Mouse (Mus musculus) adrenal gland, postnatal 4 days (tissue): ENCODE measurements at regions not wholly inside any gene's neighbourhood (a gene's known extent, or its start where the extent isn't known, plus 50 kb on each side); places are given as distances from the start of the nearest gene placed in this dataset.

Experiments used
- DNase-seq, 2 experiments: peaks; one replicate each; pipeline ENCODE4 v3.0.0; 2021 to 2022; ENCODE audit warnings: low spot score in 2 of 2, mixed read lengths in 2 of 2

DNA sequence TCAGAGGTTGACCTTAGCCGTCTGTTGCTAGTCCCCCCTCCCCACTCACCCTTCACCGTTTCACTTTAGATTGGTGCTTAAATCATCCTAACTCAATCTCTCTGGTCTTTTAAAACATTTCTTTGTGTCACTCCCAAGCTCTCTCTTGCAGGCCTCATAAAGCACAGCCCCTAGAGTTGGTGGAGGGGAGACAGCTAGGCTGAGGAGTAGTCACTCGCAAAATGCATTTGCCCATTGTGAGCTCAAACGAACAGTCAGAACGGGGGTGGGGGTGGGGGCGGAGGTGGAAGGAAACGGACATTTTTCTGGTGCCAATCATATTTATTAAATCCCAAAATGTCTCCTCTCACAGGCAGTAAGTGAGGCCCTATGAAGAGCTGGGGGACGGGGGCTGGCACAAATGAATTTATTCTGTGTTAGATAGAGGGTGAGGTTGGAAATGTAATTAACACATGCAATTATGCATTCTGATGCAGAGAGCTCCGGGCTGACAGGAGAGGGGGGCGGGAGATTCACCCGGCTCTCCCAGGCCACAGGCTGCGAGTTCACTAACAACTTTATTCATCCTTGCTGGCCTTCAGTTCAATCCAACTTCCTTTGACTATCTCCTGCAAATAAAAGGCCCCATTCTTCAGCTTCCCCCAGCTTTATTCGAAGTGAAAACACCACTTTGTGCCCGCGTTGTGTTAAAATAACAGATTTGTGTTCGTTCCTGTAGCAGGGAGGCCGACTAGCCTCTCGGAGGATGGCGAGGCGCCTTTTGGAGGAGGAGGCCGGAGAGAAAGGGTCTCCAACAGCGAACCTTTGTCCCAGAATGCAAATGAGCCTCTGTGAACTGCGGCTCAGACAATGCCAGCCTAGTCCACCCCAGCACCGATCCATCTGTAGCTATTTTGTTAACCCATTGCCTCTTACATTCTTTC is 223.7 kb upstream of the Irx5 start:
- no peak for DNase-seq

DNA sequence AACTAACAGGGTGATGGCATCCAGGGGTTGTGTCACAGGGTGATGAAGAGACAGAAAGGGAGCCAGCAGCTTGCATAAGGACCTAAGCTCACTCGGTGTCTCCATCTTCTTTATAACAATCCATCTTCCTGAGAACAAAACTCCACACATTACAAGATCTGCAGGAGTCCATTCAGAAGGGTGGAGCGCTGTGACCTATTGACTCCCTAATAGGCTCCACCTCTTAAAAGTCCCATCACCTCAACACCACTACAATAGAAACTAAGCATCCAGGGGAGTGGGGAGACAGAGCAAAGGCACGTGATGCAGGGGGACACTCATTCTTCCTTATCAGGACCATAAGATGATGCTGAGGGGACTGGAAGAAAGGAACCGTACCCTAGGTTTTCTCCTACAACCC is 224.5 kb upstream of the Irx5 start:
- no peak for DNase-seq

DNA sequence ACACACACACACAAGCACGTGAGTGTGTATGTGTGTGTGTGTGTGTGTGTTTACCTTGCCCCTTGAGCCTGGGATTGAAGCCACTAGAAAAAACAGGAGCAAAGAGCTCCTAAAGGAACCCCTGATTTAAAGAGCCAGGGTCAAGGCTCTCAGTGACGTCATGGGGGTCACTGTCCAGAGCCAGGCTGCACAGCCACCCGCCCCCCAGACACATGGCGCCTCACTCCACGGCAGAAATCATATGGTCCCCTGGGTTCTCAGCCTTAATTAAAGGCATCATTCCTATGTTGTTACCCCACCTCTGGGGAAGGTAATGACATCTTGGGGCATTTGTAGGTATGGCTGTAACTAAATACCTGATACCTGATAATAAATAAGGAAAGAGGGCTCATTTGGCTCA is 224.9 kb upstream of the Irx5 start:
- DNase-seq: no peak

DNA sequence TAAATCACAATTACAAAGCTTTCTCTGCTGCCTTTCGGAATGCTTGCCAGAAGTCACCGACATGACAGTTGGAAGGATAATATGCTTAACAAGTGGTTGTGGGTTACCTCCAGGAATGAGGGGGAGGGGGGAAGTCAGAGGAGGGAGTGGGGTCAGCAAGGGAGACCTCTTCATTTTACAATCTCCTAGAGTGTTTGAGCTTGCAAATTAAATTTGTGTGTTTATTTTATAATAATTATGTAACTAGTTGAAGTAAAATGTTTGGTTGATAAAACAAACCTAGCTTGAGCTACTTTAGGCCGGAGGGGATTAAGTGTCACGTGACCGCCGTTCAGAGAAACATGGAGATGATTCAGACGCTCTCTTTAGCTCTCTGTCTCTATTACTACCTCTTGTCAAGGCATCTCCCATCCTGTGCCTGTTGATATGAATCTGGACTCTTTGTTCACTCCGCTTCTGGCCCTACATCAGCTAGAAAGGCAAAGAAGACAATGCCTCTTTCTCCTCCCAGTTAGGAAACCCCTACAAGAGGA is 227.3 kb upstream of the Irx5 start:
- no peak for DNase-seq

DNA sequence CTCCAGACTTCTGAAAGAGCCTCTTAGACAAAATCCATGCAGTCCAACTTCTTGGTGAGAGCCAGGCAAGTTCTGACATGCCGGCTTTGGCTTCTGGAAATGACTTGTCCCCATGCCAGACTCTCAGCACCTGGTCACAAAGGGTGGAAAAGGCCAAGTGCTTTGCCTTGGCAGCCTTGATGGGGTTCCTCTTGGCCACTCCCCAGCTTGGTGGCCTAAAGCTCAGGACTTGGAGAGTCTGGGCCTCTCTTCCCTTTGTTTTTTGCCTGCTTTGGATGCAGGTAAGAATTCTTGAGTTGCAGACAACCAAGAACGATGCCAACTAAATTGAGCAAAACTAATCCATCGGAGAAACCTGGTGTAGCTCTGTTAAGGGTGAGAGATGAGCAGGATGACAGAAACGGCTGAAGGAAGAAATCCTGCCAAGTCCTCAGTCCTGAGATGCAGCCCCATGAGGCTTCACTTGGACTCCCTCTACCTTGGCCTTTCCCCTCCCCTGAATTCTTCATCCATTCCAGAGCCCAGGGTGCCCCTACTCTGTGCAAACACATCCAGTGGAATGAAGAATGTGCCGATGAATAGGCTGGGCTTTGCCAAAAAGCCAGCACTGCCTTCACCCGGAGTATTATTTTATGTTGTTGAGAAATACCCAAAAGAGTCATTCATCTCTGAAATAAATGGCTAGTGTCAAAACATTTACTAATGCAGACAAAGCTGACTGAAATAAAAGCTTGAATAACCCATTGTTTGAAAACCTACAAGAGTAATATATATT is 228.0 kb upstream of the Irx5 start:
- no peak for DNase-seq

DNA sequence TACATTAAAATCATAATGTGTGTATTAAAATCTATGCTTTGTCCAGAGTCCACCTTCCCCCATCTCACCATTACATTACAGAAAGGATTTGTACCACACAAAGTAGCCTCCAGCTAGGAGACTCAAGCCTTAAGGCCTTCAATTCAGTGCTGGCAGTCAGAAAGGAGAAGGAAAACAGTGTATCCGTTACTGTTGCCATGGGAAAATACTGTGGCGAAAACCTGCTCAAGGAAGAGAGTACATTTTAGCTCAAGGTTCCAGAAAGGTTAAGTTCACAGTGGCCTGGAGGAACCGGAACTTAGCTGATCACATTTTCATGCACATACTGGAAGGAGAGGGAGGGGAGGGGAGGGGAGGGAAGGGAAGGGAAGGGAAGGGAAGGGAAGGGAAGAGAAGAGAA is 231.8 kb upstream of the Irx5 start:
- no peak for DNase-seq

DNA sequence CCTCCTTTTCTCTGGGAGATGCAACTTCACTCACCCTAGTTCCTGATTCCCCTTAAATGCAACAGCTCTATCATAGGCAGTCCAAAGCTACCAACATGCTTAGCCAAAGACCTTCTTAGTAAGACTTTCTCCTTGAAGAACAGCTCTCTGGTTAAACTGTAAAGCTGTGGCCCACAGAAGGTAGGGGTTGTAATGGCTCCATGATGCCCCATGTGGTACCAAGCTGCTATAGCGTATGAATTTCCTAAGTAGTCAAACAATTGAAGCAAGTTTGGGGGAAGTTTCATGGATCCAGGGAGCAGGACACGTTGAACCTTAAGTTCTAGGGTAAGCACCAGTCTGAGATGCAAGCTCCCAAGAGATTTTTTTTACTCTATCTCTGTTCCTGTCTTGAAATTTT is 236.1 kb upstream of the Irx5 start:
- no peak for DNase-seq

DNA sequence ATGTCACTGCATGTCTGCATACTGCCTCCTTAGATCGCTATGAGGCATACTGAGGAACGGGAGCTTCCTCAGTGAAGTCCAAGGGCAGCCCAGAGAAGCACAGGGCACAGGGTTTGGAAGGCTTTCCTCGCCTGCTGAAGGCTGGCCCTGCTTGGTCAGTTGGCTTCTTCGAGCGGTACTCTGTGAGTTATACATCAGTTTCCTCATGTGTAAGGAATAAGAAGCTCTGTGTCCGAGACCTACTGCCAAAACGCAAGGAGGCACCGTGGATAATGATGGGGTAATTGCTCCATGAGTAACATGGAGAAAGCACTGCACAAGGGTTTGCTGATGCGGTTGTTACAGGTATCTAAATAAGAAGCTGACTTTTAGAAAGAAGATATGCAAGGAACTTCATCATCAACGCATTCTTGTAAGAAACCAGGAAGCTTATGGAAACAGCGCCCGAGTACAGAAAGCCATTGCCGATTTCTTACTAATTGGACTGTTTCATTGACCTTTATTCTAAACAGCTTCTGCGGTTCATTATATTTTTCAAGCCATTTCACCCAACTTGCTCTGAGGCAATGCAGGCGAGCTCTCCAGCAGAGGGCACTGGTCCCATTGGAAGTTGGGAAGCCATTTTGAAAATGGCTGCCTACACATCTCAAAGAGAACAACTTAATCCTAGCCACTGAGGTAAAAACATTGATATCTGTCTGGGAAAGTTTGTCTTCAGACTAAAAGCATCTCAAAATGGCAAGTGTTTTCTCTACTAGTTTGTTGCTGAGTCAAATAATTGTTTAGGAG is 241.8 kb upstream of the Irx5 start:
- no peak for DNase-seq

DNA sequence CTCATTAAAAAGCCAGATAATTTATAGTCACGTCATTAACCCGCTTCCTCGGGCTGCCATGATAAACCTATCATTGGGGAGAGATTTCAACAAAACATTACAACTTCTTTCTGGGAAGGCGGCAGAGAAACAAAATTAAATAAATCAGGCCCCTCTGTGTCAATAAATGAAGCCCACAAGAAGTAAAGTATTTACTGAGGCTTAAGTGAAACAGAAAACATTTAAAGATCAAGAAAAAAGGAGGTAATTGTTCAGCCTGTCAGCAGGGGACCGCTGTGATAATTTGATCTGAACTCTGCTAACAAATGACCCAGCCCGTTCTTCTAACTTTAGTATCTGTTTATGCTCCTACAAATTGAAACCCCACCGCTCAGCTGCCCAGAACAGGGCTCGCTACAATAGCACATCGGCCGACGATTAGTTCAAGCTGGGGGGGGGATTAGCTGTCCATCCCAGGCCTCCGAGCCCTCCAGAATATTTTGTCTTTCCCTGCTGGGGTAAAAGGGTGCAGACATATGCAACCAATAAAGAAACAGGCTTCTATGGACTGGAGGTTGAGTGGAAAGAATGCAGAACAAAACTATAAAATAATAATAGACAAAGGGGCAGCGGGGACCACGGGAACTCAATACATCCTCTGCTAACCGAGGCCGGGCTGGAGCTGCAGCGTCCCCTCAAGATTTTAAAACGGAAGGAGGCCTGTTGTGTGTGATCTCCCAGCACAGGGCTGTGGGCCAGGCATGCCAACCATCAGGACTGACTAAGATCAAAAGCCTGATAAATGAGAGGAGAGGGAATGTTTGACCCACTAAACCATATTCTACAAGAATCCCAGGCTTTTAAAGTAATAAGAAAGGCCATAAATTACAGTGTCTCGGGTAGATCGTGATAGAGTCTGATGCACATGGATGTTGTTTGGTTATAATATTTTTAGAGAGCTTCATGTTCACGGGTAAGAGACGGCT is 242.8 kb upstream of the Irx5 start:
- no peak for DNase-seq

DNA sequence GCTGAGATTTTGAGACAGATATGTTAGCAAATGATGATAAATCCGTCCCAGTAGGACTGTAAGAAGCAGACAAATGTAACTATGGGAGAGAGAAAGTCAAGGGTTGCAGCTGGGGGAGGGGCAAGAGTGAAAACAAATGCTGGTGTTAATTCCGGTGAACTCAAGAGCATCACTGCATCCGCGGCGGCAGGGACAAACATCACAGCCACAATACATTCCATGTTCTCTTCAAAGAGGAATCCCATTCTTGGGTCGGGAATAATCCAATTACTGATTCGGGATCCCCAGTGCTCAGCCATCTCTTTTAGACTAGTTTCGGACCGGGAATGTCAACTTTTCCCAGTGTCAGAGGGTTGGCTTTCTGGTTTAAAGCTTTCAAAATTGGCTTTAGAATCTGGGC is 243.5 kb upstream of the Irx5 start:
- DNase-seq: no peak

DNA sequence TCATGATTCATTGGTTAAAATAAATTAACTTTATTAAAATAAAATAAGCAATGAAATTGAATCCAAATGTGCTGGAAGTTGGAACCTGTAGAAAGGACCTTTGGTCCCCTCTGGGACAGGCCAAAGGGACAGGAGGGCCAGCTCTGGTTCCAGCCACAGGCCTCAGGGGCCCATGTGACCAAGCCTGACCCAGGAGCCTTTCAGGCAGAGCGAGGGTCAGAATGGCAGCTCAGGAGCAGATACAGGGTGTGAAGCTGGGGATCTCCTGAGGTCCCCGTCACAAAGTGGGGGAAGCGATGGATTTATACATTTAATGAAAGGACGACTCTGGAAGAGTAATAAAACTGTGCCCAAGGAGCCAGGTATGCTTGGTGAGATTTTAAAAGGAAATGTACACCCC is 244.0 kb upstream of the Irx5 start:
- no peak for DNase-seq

DNA sequence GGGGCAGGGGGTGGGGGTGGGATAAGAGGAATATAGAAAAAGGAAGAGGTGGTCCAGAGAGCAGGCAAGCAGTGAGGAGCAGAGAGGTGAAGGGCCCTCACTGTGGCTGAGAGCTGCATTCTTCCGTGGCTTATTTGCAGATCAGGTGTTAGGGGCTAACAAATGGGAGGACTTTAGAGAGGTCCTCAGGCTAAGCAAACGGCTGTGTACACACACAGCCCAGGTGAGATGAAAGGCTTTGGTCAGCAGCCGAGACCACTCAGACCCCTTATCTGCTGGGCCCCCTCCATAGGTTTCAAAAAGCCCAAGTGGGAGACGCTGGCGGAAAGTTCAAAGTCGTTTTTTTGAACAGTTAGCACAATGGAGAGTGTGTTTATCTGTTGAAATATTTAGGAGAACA is 252.9 kb upstream of the Irx5 start:
- no peak for DNase-seq

DNA sequence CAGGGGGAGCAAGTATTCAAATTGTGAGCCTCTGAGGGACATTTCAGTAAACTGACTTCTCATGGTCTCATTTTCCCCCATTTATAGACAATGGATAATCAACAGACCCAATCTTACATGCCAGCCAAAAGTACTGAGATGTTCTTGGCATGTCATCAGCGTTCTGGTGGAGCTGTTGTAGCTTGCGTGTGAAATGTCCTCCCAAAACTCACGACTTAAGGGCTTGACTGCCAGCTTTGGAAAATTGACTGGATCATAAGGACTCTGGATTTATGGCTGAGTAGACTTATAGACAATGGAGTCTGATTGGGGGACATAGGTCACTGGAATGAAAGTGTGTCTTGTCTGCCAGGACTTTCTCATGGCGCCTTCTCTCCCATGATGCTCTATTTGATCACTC is 254.9 kb upstream of the Irx5 start:
- no peak for DNase-seq

DNA sequence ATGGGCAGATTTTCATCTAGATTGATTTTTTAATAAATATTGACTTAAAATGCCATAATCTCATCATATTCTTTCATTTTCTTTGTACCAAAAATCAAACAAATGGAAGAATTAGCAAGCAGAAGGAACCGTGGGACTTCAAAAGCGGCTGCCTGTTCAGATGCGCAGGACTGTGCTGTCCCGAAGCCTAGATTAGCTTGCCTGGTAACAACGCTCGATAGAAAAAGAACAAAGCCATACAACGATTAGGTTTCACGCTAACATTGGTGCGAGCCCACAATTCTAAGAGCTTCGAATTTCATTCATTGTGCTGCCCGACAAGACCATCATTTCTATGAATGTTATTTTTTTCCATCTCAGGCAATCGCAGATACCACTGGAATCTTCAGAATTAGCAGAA is 262.1 kb upstream of the Irx5 start:
- DNase-seq: no peak

DNA sequence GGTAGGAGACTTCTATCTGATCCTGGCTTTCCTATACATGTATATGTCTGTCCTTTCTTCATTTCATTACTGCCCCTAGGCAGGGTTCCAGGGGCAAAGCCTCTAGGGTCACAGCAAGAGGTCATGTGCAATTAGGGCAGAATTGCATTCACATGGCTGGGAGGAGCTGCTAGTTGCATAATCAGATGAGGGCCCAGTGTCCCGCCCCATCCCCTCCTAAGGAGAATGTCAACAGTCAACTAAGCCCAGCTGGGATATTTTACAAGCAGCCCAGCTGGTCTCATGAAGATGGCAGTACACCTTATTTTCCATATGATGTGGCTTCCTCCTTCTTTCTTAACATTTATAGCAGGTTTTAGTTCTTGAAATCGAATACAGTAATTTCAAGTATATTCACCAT is 273.3 kb upstream of the Irx5 start:
- DNase-seq: no peak

DNA sequence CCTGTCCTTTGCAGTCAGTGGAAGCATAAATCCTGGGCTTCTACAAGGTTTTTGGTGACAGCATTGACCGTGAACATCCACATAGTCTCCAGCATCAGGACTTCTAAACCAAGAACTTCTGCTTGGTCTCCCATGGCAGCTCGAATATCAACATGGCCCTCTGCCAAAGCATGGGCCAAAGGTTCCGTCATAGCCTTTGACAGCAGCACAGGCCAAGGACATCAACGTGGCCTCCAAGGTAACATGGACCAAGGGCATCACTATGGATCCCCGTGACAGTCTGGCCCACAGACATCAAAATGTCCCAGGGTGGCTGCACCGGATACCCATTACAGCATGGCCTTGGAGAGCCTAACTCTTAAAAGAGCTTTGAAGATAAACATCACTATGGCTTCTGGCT is 275.5 kb upstream of the Irx5 start:
- DNase-seq: peak; percentile 3 to 22

DNA sequence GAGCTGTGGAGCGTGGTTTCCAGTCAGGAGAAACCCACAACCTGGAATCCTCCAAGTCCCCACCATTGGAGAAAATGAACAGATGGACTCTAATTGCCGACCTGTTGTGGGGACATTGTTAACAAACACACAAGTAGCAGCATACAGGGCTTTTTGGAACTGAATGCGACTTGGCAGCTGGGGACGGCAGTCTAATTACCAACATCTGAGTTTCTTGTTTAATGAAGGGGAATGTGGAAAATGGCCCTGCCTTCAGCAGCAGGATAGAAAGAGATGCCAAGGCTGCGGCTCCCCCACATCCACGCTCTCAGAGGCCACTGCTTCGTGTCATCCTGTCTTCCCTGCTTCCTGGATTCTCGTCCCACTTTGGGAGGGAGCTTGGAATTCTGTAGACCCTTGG is 276.6 kb upstream of the Irx5 start:
- no peak for DNase-seq

DNA sequence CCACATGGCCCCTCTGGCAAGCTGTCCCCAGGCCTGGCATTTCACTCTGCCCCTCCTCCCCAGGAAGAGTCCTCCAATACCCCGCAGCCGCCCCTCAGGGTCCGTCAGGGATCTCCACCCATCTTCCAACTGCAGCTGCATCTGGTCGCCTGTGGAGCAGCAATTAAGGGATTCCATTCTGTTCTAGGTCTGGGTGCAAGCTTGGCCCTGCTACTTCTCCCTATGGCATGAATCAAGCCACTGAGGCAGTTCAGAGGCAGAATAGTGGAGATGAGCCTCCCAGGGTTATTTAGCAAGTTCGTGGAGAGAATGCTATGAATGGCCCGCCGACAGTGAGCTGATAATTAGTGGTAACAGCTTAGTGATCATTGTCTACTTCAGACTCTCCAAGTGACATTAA is 275.7 kb upstream of the Irx3 start:
- no peak for DNase-seq

DNA sequence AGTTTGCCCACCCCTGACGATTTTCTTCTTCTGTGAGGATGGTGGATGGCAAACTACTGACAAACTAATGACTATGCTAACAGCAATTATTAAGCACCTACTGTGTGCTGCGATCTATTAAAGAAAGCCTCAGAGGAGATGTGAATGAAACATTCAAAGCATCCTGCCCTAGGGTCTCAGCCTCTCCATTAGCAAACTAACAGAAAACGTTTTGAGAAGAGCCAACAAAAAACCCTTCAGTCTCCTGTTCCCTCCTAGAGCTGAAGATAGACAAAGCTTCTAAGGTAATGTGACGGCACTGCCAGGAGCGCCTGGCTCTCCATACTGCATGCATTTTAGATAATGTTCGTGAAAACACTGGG is 270.4 kb upstream of the Irx3 start:
- DNase-seq: no peak
